ENCODE assay signal across 24 mouse cellular contexts in genomic region chr3:139419142-139419541, GRCm38 (mm10).
A peak's percentile ranks its signal among the peaks of the same experiment; 100 is the strongest.
DNase-seq lines count a peak whose midpoint lies in the region; ATAC-seq and TF ChIP-seq lines count a peak whose summit lies in the region.
"Had no signal": no experiment of that assay in that cellular context is flagged by ENCODE, and none has a peak within 500 bp of the region (broad histone marks: within the 10 kb centered on the region; RNA-seq: fewer than 3 reads in every experiment).

No protein-coding gene starts in this region.

- H3K36me3 ChIP-seq in forebrain, embryonic 11.5 days (ENCODE audit: control insufficient read depth, insufficient read depth, low read length): no peaks in the 10 kb centered on the region
- no peaks in the 10 kb centered on the region for H3K36me3 ChIP-seq in forebrain, embryonic 15.5 days
- no peaks in the 10 kb centered on the region for H3K36me3 ChIP-seq in forebrain, embryonic 16.5 days (ENCODE audit: control insufficient read depth, insufficient read depth)
- H3K36me3 ChIP-seq in forebrain, postnatal 0 days (ENCODE audit: insufficient read depth): no peaks in the 10 kb centered on the region
- H3K36me3 ChIP-seq: heart, embryonic 12.5 days; heart, embryonic 15.5 days; hindbrain, embryonic 10.5 days; hindbrain, embryonic 13.5 days; intestine, embryonic 15.5 days had no signal

- no peak for TF ChIP-seq CTCF in forebrain, postnatal 0 days (IDR thresholded peaks at IDR 0.05; ENCODE audit: low read depth)

- H3K9me3 ChIP-seq in forebrain, embryonic 11.5 days (ENCODE audit: control insufficient read depth, low read length): no peaks in the 10 kb centered on the region
- no peaks in the 10 kb centered on the region for H3K9me3 ChIP-seq in forebrain, embryonic 15.5 days
- no peaks in the 10 kb centered on the region for H3K9me3 ChIP-seq in forebrain, embryonic 16.5 days (ENCODE audit: control insufficient read depth, low read length)
- no peaks in the 10 kb centered on the region for H3K9me3 ChIP-seq in forebrain, postnatal 0 days (ENCODE audit: low read length)
- H3K9me3 ChIP-seq: heart, embryonic 12.5 days; heart, embryonic 15.5 days; hindbrain, embryonic 10.5 days; hindbrain, embryonic 13.5 days; intestine, embryonic 15.5 days had no signal

- H3K27ac ChIP-seq in forebrain, embryonic 11.5 days (ENCODE audit: low read depth, low read length): no peak overlapping the region
- H3K27ac ChIP-seq in forebrain, embryonic 15.5 days (replicated peaks): no peak overlapping the region
- no peak overlapping the region for H3K27ac ChIP-seq in forebrain, embryonic 16.5 days (ENCODE audit: low read length)
- H3K27ac ChIP-seq in forebrain, postnatal 0 days (ENCODE audit: low read depth, low read length): no peak overlapping the region
- H3K27ac ChIP-seq: heart, embryonic 15.5 days; hindbrain, embryonic 10.5 days; hindbrain, embryonic 13.5 days; intestine, embryonic 15.5 days had no signal

- H3K4me3 ChIP-seq in forebrain, embryonic 11.5 days (ENCODE audit: low read depth, low read length): no peak overlapping the region
- H3K4me3 ChIP-seq in forebrain, embryonic 15.5 days: no peak overlapping the region
- no peak overlapping the region for H3K4me3 ChIP-seq in forebrain, embryonic 16.5 days (replicated peaks; ENCODE audit: low read length)
- no peak overlapping the region for H3K4me3 ChIP-seq in forebrain, postnatal 0 days (ENCODE audit: low read depth, low read length)
- H3K4me3 ChIP-seq: heart, embryonic 12.5 days; heart, embryonic 15.5 days; hindbrain, embryonic 10.5 days; hindbrain, embryonic 13.5 days; intestine, embryonic 15.5 days had no signal

- no peak overlapping the region for H3K4me2 ChIP-seq in forebrain, embryonic 11.5 days (ENCODE audit: low read depth, low read length, severe bottlenecking)
- no peak overlapping the region for H3K4me2 ChIP-seq in forebrain, embryonic 15.5 days (replicated peaks)
- H3K4me2 ChIP-seq in forebrain, embryonic 16.5 days (ENCODE audit: low read length): no peak overlapping the region
- H3K4me2 ChIP-seq in forebrain, postnatal 0 days (ENCODE audit: low read depth): no peak overlapping the region
- H3K4me2 ChIP-seq: heart, embryonic 12.5 days; heart, embryonic 15.5 days; hindbrain, embryonic 13.5 days; intestine, embryonic 15.5 days had no signal

- DNase-seq in forebrain, embryonic 11.5 days (ENCODE audit: low spot score): no peak
- DNase-seq in forebrain, postnatal 0 days: no peak
- peak; percentile 4 for DNase-seq in Muller cell, postnatal 12 days (ENCODE audit: inconsistent ontology term)
- DNase-seq in kidney, adult 8-10 months: no peak
- DNase-seq: adrenal gland, adult 8-10 months; adrenal gland, postnatal 25 days; B cell, adult 2 months; cerebellum, adult 18-20 months; cerebellum, adult 9-10 months; cerebellum, postnatal 14 days; gastrocnemius, postnatal 25 days; heart, adult 18-20 months; heart, postnatal 10 days; heart, postnatal 36 days; kidney, adult 18-20 months had no signal

- no peaks in the 10 kb centered on the region for H3K4me1 ChIP-seq in forebrain, embryonic 11.5 days (replicated peaks; ENCODE audit: control insufficient read depth, insufficient read depth, low read length)
- H3K4me1 ChIP-seq in forebrain, embryonic 15.5 days: no peaks in the 10 kb centered on the region
- no peaks in the 10 kb centered on the region for H3K4me1 ChIP-seq in forebrain, embryonic 16.5 days (replicated peaks; ENCODE audit: control insufficient read depth, insufficient read depth, low read length)
- H3K4me1 ChIP-seq in forebrain, postnatal 0 days (ENCODE audit: insufficient read depth): no peaks in the 10 kb centered on the region
- H3K4me1 ChIP-seq: heart, embryonic 12.5 days; heart, embryonic 15.5 days; hindbrain, embryonic 10.5 days; hindbrain, embryonic 13.5 days; intestine, embryonic 15.5 days had no signal

- no peaks in the 10 kb centered on the region for H3K27me3 ChIP-seq in forebrain, embryonic 11.5 days (ENCODE audit: control insufficient read depth, insufficient read depth, low read length)
- no peaks in the 10 kb centered on the region for H3K27me3 ChIP-seq in forebrain, embryonic 15.5 days
- H3K27me3 ChIP-seq in forebrain, embryonic 16.5 days (replicated peaks; ENCODE audit: control insufficient read depth, insufficient read depth, low read length): no peaks in the 10 kb centered on the region
- H3K27me3 ChIP-seq in forebrain, postnatal 0 days (ENCODE audit: insufficient read depth, low read length): no peaks in the 10 kb centered on the region
- H3K27me3 ChIP-seq: heart, embryonic 12.5 days; heart, embryonic 15.5 days; hindbrain, embryonic 13.5 days; intestine, embryonic 15.5 days had no signal

- peak; percentile 44; the same call in 1 of the 2 replicates for ATAC-seq in forebrain, embryonic 11.5 days (replicated peaks; ENCODE audit: low FRiP score)
- no peak for ATAC-seq in forebrain, embryonic 15.5 days (replicated peaks)
- peak; percentile 54; the same call in 1 of the 2 replicates for ATAC-seq in forebrain, embryonic 16.5 days
- ATAC-seq in forebrain, postnatal 0 days: no peak
- ATAC-seq: activated CD4-positive, CD25-positive, alpha-beta regulatory T cell, adult 4 months; hindbrain, embryonic 16.5 days; intestine, embryonic 15.5 days had no signal

- WGBS in forebrain, embryonic 11.5 days: 63% methylated on average over 5 of the region's 5 CpGs
- 28% methylated on average over 5 of the region's 5 CpGs for WGBS in forebrain, embryonic 15.5 days
- 26% methylated on average over 5 of the region's 5 CpGs for WGBS in forebrain, embryonic 16.5 days
- WGBS in forebrain, postnatal 0 days: 29% methylated on average over 5 of the region's 5 CpGs

- no peak overlapping the region for H3K9ac ChIP-seq in forebrain, embryonic 11.5 days (ENCODE audit: low read length)
- no peak overlapping the region for H3K9ac ChIP-seq in forebrain, embryonic 15.5 days (replicated peaks)
- no peak overlapping the region for H3K9ac ChIP-seq in forebrain, embryonic 16.5 days (replicated peaks; ENCODE audit: low read depth, low read length)
- H3K9ac ChIP-seq in forebrain, postnatal 0 days: no peak overlapping the region
- H3K9ac ChIP-seq: heart, embryonic 12.5 days; heart, embryonic 15.5 days; hindbrain, embryonic 13.5 days; intestine, embryonic 15.5 days had no signal

Comparison
In these comparisons a context has a peak if more than half of its experiments do, and no peak if none do; other contexts are left out.
1. ATAC-seq: peak in forebrain, embryonic 11.5 days (single experiment) and forebrain, embryonic 16.5 days (single experiment); none in forebrain, embryonic 15.5 days (single experiment) and forebrain, postnatal 0 days (single experiment).